Mouse (Mus musculus) stomach, embryonic 16.5 days (tissue): ENCODE data around the gene Ntsr1. TPM values are rescaled to one million over a fixed set of nuclear protein-coding genes. Genes with fewer than 3 reads are reported as not detected.

Source experiments
- ATAC-seq: fragments of 200-750 bp; cut with Nextera tagmentation; 2 replicates; pipeline ENCODE4 v1.8.0; 2017; ENCODE audit warnings: moderate number of reproducible peaks, moderate TSS enrichment; ENCODE audit not compliant: insufficient read depth, low FRiP score
- H3K27ac ChIP-seq: fragments of 300-500 bp; sonication (generic); 2 replicates; pipeline ENCODE4 v1.5.1; 2014; ENCODE audit warnings: low read length
- H3K27me3 ChIP-seq: fragments of 300-500 bp; sonication (generic); 2 replicates; pipeline ENCODE4 v1.6.1; 2014; ENCODE audit warnings: low read length, control low read depth, mixed read lengths; ENCODE audit not compliant: control insufficient read depth, insufficient read depth
- H3K36me3 ChIP-seq: fragments of 300-500 bp; sonication (generic); 2 replicates; pipeline ENCODE4 v1.6.1; 2014; ENCODE audit warnings: low read length; ENCODE audit not compliant: control insufficient read depth, insufficient read depth
- H3K4me1 ChIP-seq: fragments of 300-500 bp; sonication (generic); 2 replicates; pipeline ENCODE4 v1.6.1; 2014; ENCODE audit warnings: low read length, control low read depth, mixed read lengths; ENCODE audit not compliant: control insufficient read depth, insufficient read depth
- H3K4me2 ChIP-seq: fragments of 300-500 bp; sonication (generic); 2 replicates; pipeline ENCODE4 v1.6.1; 2014; ENCODE audit warnings: low read depth, low read length, mixed read lengths
- H3K4me3 ChIP-seq: fragments of 300-500 bp; sonication (generic); replicated peaks from 2 replicates; pipeline ENCODE4 v1.5.1; 2014; ENCODE audit warnings: mild to moderate bottlenecking, low read length
- H3K9ac ChIP-seq: fragments of 300-500 bp; sonication (generic); 2 replicates; pipeline ENCODE4 v1.6.1; 2014; ENCODE audit warnings: low read length
- H3K9me3 ChIP-seq: fragments of 300-500 bp; sonication (generic); replicated peaks from 2 replicates; pipeline ENCODE4 v1.6.1; 2016; ENCODE audit warnings: low read length, control low read depth; ENCODE audit not compliant: control insufficient read depth
- WGBS: fragments of 180-500 bp; shearing (Covaris S2); extraction: QIAGEN DNeasy Blood & Tissue Kit; methylation state at CpG from one replicate; pipeline ENCODE4 v1.1.7; 2014; 5-methylcytosine and 5-hydroxymethylcytosine counted together
- polyA plus RNA-seq: library from polyadenylated mRNA; unstranded; fragments of >200 nt; fragmentation: Nextera tagmentation; extraction: Ambion mirVana; gene quantifications from 2 replicates; pipeline ENCODE4 v1.2.1, GENCODE M21; 2015

The Ntsr1 gene
- polyA plus RNA-seq, 1 experiment from 2014 or later = 0.34 TPM

GRCm38 (mm10) chr2:180532386-180532995 is 32.7 kb downstream of the Ntsr1 start:
- Histone ChIP-seq H3K4me2 (no peak overlapping the region), H3K4me1 (peaks cover 32% of the 10 kb centered on the region), H3K27ac (no peak overlapping the region), H3K27me3 (0 out of 2 replicates have a peak, but pooled peaks cover 11% of the 10 kb centered on the region), H3K4me3 (no peak overlapping the region), H3K9me3 (no peaks in the 10 kb centered on the region), H3K9ac (no peak overlapping the region), H3K36me3 (no peaks in the 10 kb centered on the region)
- 21% methylated on average over 6 of the region's 6 CpGs for WGBS
- ATAC-seq = no peak

GRCm38 (mm10) chr2:180533237-180533636 is 33.5 kb downstream of the Ntsr1 start:
- Histone ChIP-seq H3K27ac (no peak overlapping the region), H3K36me3 (no peaks in the 10 kb centered on the region), H3K27me3 (0 out of 2 replicates have a peak, but pooled peaks cover 7% of the 10 kb centered on the region), H3K4me3 (no peak overlapping the region), H3K9me3 (no peaks in the 10 kb centered on the region), H3K4me1 (peaks cover 32% of the 10 kb centered on the region), H3K4me2 (no peak overlapping the region), H3K9ac (no peak overlapping the region)
- no peak for ATAC-seq
- WGBS = 80% methylated on average over 4 of the region's 4 CpGs

- no peak overlapping the region for H3K4me2 ChIP-seq
- H3K9me3 ChIP-seq = no peaks in the 10 kb centered on the region
- no peak overlapping the region for H3K9ac ChIP-seq
- peaks cover 10% of the 10 kb centered on the region; the same call in 1 of the 2 replicates for H3K4me1 ChIP-seq
- WGBS = 72% methylated on average over 2 of the region's 2 CpGs
- no peak for ATAC-seq
- H3K27me3 ChIP-seq = no peaks in the 10 kb centered on the region
- no peak overlapping the region for H3K27ac ChIP-seq
- H3K4me3 ChIP-seq = no peak overlapping the region
- no peaks in the 10 kb centered on the region for H3K36me3 ChIP-seq
Measured at GRCm38 (mm10) chr2:180543675-180544074, 43.9 kb downstream of the Ntsr1 start.

GRCm38 (mm10) chr2:180545046-180545445 is 45.3 kb downstream of the Ntsr1 start:
- 80% methylated on average over 18 of the region's 18 CpGs for WGBS
- H3K9ac ChIP-seq = no peak overlapping the region
- H3K27ac ChIP-seq = no peak overlapping the region
- no peaks in the 10 kb centered on the region for H3K36me3 ChIP-seq
- H3K4me1 ChIP-seq = peaks cover 10% of the 10 kb centered on the region; the same call in 1 of the 2 replicates
- no peak overlapping the region for H3K4me2 ChIP-seq
- no peaks in the 10 kb centered on the region for H3K9me3 ChIP-seq
- no peaks in the 10 kb centered on the region for H3K27me3 ChIP-seq
- no peak overlapping the region for H3K4me3 ChIP-seq
- ATAC-seq = no peak

- WGBS = 11% methylated on average over 8 of the region's 8 CpGs
- Histone ChIP-seq H3K27me3 (peaks cover 4% of the 10 kb centered on the region; the same call in 1 of the 2 replicates), H3K4me2 (no peak overlapping the region), H3K9ac (0 out of 2 replicates have a peak overlapping the region, but pooled peaks have one; percentile 12), H3K27ac (no peak overlapping the region), H3K36me3 (no peaks in the 10 kb centered on the region), H3K9me3 (no peaks in the 10 kb centered on the region), H3K4me3 (no peak overlapping the region), H3K4me1 (peaks cover 10% of the 10 kb centered on the region; the same call in 1 of the 2 replicates)
- ATAC-seq = peak; percentile 56; the same call in 1 of the 2 replicates
Measured at GRCm38 (mm10) chr2:180547384-180548106, 47.8 kb downstream of the Ntsr1 start.

GRCm38 (mm10) chr2:180552340-180552739 is 52.6 kb downstream of the Ntsr1 start:
- ATAC-seq = no peak
- no peak overlapping the region for H3K4me3 ChIP-seq
- no peak overlapping the region for H3K27ac ChIP-seq
- no peaks in the 10 kb centered on the region for H3K9me3 ChIP-seq
- no peak overlapping the region for H3K9ac ChIP-seq
- H3K4me1 ChIP-seq = peaks cover 8% of the 10 kb centered on the region; the same call in 1 of the 2 replicates
- peaks cover 4% of the 10 kb centered on the region; the same call in 1 of the 2 replicates for H3K27me3 ChIP-seq
- no peak overlapping the region for H3K4me2 ChIP-seq
- H3K36me3 ChIP-seq = no peaks in the 10 kb centered on the region
- 66% methylated on average over 3 of the region's 3 CpGs for WGBS

GRCm38 (mm10) chr2:180555219-180555618 is 55.4 kb downstream of the Ntsr1 start:
- H3K4me3 ChIP-seq = no peak overlapping the region
- 52% methylated on average over 3 of the region's 3 CpGs for WGBS

GRCm38 (mm10) chr2:180556470-180556869 is 56.7 kb downstream of the Ntsr1 start:
- Histone ChIP-seq H3K4me3 (no peak overlapping the region), H3K27me3 (peaks cover 1% of the 10 kb centered on the region; the same call in 1 of the 2 replicates), H3K27ac (no peak overlapping the region), H3K4me1 (no peaks in the 10 kb centered on the region), H3K9me3 (no peaks in the 10 kb centered on the region), H3K36me3 (no peaks in the 10 kb centered on the region), H3K4me2 (no peak overlapping the region), H3K9ac (no peak overlapping the region)
- ATAC-seq = no peak
- 56% methylated on average over 3 of the region's 3 CpGs for WGBS

More at GRCm38 (mm10) chr2:180555219-180555618, 55.4 kb downstream of the Ntsr1 start:
- H3K9me3 ChIP-seq = no peaks in the 10 kb centered on the region
- H3K27me3 ChIP-seq = peaks cover 4% of the 10 kb centered on the region; the same call in 1 of the 2 replicates
- no peak overlapping the region for H3K9ac ChIP-seq
- H3K27ac ChIP-seq = no peak overlapping the region
- no peaks in the 10 kb centered on the region for H3K4me1 ChIP-seq
- no peak for ATAC-seq
- H3K4me2 ChIP-seq = no peak overlapping the region
- no peaks in the 10 kb centered on the region for H3K36me3 ChIP-seq

- no peaks in the 10 kb centered on the region; the same call in 1 of the 2 replicates for H3K27me3 ChIP-seq
- no peak overlapping the region for H3K4me3 ChIP-seq
- H3K36me3 ChIP-seq = no peaks in the 10 kb centered on the region
- ATAC-seq = no peak
- no peak overlapping the region for H3K4me2 ChIP-seq
- H3K4me1 ChIP-seq = no peaks in the 10 kb centered on the region
- WGBS = 56% methylated on average over 5 of the region's 5 CpGs
- H3K9ac ChIP-seq = no peak overlapping the region
- no peak overlapping the region for H3K27ac ChIP-seq
- no peaks in the 10 kb centered on the region for H3K9me3 ChIP-seq
Measured at GRCm38 (mm10) chr2:180560245-180560644, 60.5 kb downstream of the Ntsr1 start.
